Mouse (Mus musculus) kidney, postnatal 25 days (tissue): Measurements from ENCODE around the gene Hist1h2ad.
A peak's percentile ranks its signal among the peaks of the same experiment; 100 is the strongest.
"Not testable (repeated sequence)": the region's sequence is repeated elsewhere in the genome, so short reads cannot be mapped to it uniquely, and the experiment has no call there.

ENCODE experiments used
- DNase-seq, 2 experiments: peaks; one replicate each; pipeline ENCODE4 v3.0.0; 2021; ENCODE audit warnings: mixed read lengths in 2 of 2

Gene Hist1h2ad

GRCm38 (mm10) chr13:23573898-23574524 is at the start of gene Hist1h2ad, which contains the start of gene Hist1h2bf:
Gene Hist1h2ad (plus strand): TSS chr13:23574381.
Gene Hist1h2bf (minus strand): TSS chr13:23574196.
- peak; percentile 90 to 94 for DNase-seq

- DNase-seq: peak; percentile 52 to 66
Measured at GRCm38 (mm10) chr13:23524654-23525053, 49.5 kb upstream of the Hist1h2ad start.

DNA sequence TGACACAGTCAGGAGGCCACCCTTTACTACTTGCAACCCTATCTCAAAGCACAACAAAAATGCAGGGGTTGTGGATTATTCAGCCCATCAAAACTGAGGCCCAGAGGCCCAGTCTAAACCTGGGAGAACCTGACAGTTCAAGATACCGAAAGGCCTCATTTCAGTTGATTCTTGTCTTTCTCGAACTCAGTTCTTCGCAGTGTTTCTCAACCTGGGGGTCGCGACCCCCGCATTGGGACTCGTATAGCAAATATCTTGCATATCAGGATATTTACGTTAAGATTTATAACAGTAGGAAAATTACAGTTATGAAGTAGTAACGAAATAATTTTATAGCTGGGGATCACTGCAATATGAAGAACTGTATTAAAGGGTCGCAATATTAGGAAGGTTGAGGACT is 48.3 kb upstream of the Hist1h2ad start:
- DNase-seq: no peak

GRCm38 (mm10) chr13:23526312-23526711 is 47.9 kb upstream of the Hist1h2ad start:
- DNase-seq: peak; percentile 89 to 93

- DNase-seq: no peak
Measured at GRCm38 (mm10) chr13:23529005-23529404, 45.2 kb upstream of the Hist1h2ad start.

DNA sequence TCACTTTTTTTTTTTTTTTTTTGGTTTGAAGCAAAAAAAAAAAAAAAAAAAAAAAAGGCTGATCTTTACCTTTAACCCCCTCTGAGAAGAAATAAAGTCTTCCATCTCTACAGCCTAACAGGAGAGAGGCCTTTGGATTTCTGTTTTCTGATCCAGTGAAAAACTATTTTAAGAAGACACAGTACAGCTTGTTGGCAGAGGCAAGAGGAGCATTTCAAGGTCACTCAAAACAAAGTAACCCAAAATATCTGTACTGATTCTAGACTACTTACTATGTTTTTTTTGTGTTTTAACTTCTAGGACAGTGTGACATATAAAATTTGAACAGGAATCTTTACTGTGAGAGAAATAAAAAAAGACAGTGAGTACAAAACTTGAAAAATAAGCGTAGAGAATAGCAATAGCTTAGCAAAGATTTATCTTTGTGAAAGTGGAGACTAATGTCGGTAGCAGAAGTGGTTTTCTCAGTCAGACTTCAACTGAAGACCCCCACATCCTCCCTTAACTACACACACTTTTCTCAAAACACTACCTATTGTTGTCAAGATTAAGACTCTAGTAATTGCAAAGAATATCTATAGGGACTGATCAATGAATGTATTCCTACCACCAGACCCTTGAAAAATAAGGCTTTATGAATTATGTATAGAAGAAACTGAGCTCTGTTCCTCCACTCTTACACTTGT is 44.6 kb upstream of the Hist1h2ad start:
- DNase-seq: no peak

DNA sequence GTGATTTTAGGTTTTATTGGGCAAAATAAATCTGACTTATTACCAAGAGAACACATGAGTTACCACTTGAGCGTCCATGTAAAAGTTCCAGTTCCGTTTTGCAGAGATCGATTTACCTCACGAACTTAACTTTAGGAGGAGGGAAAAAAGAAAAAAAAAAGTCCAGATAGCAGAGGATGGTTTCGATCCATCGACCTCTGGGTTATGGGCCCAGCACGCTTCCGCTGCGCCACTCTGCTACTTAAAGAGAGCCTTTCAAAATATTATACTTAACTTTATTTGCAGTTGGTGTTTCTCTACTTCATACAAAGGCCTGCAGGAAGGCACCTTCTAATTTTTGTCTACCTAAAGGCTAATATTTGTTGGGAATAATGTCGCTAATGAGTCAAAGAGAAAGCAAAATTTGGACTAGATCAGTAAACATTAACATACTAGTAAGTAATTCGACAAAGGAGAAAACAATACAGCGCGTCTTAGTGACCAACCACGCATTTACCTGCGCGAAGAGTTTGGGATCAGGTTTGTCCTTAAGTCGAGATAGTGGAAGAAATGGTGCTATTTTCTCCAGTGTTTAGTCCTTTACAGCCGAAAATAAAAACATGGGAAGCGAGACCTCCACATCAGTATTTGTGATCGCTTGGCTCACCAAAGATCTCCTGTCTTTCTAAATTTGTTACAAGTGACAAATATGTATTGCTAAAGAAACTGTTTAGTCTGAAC is 43.8 kb upstream of the Hist1h2ad start:
- DNase-seq: peak; percentile 62 to 66

DNA sequence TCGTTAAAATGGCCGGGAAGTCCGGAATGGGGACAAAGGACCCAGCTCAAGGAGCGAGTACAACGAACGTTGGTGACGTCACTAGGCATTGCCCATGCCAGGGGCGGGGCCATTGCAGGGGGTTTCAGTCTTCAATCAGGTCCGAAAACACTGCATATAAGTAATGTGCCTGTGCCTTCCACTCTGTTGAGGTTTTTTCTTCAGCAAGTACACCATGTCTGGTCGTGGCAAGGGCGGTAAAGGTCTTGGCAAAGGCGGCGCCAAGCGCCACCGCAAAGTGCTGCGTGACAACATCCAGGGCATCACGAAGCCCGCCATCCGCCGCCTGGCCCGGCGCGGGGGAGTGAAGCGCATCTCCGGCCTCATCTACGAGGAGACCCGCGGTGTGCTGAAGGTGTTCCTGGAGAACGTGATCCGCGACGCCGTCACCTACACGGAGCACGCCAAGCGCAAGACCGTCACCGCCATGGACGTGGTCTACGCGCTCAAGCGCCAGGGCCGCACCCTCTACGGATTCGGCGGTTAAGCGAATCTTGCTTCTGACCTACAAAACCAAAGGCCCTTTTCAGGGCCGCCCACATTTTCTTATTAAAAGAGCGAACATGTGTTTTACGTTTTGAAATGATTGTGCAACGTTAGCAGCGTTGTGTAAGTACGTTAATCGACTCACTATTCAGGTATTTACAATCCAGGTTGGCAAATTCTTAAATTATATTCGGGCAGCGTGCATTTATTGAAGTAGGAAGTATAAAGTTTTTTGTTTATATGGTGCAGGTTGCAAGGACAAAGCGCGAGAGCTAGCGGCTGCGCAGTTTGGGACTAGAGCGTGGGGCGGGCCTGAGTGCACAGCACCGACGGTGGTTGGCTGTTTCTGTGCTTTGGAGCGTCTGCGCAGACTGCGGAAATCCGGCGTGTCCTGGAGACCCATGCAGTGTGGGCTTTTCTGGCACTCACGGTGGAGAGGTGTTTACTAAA is 43.0 kb upstream of the Hist1h2ad start, which contains the start of gene Hist1h4h:
Gene Hist1h4h, plus strand, starts transcription at position 150 of the 975 bp plus-strand sequence.
- peak; percentile 97 to 98 for DNase-seq

DNA sequence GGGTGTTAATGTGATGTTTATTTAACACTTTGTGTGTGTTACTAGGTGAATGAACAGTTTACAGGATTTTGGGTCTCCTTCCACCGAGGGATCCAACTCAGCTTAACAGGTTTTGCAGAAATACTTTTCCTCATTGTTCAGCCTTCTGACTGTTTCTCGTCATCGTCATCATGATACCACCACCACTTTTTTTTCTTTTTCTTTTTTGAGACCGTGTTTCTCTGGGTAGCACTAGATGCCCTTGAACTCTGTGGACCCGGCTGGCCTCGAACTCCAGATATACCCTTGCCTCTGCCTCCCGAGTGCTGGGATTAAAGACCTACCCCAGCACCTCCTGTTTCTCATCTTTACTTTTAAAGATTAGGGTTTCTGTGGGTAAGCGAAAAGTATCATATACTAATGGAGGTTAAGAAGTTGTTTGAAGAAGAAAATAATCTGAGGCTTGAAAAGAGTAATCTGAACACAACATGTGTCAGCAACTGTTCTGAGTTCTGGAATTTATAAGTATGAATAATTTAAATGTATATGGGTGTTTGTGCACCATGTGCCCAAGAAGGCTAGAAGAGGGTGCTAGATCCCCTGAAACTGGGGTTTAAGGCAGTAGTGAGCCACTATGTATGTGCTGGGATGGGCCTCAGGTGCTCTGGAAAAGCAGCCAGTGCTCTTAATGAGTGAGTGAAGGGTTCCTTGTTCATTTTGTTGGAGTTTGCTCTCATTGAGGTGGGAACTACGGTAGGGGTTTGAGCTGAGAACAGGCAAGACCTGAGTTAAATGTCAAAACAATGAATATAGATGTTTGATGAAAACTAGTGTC is 41.7 kb upstream of the Hist1h2ad start:
- no peak for DNase-seq

DNA sequence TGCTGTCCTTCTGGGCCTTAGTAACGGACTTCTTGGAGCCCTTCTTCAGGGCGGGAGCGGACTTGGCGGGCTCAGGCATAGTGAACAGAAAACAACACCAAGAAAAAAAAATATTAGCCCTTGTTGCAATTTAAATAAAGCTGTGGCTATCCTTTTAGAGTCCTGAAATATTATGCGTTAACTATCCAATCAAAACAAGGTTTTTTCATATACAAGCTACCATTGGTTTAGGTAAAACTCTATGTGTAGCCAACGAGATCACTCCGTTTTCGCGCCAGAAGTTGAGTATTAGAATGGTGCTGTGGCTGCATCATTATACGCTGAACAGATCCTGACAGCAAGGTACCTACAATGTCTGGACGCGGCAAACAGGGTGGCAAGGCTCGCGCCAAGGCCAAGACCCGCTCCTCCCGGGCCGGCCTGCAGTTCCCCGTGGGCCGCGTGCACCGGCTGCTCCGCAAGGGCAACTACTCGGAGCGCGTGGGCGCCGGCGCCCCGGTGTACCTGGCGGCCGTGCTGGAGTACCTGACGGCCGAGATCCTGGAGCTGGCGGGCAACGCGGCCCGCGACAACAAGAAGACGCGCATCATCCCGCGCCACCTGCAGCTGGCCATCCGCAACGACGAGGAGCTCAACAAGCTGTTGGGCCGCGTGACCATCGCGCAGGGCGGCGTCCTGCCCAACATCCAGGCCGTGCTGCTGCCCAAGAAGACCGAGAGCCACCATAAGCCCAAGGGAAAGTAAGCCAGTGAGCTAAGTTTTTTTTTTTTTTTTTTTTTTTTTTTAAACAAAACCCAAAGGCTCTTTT is 40.4 kb upstream of the Hist1h2ad start, which contains the start of gene Hist1h2af:
Gene Hist1h2af, plus strand, starts transcription at position 347 of the 808 bp plus-strand sequence.
- DNase-seq: peak; percentile 69 to 84

DNA sequence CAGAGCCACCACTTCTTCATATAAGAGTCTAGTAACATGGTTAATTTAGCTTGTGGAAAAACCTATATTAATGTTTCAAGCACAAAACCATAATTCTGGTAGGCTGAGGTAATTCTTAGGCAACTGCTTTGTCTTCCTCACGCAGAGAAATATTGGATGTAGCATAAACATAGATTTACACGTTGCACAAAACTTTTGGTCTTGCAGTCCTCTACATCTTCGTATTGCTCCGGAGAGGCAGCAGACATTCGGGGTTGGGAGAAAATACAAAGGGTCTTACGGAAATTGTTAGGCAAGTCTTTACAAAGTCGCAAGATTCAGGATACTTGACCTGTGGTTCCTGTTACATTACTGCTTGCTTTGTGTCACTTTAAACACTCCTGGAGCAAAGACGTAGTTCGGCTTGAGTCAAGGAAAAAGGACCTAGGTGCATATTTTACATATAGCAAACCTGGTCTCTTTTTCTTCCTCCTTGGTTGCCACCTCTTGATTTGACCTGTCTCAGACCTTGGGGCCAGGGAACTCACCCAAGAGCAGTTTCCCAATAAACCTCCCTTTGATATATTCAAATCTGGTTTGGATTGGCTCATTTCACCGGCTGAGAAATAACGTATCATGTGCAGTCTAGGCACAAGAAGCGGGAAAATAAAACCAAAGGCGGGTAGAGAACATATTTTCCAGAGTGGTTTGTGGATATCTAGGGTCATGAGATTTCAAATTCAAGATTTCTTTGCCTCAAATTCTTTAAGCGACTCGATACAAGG is 39.6 kb upstream of the Hist1h2ad start:
- DNase-seq: peak in 1 of 2 experiments; percentile 5

DNA sequence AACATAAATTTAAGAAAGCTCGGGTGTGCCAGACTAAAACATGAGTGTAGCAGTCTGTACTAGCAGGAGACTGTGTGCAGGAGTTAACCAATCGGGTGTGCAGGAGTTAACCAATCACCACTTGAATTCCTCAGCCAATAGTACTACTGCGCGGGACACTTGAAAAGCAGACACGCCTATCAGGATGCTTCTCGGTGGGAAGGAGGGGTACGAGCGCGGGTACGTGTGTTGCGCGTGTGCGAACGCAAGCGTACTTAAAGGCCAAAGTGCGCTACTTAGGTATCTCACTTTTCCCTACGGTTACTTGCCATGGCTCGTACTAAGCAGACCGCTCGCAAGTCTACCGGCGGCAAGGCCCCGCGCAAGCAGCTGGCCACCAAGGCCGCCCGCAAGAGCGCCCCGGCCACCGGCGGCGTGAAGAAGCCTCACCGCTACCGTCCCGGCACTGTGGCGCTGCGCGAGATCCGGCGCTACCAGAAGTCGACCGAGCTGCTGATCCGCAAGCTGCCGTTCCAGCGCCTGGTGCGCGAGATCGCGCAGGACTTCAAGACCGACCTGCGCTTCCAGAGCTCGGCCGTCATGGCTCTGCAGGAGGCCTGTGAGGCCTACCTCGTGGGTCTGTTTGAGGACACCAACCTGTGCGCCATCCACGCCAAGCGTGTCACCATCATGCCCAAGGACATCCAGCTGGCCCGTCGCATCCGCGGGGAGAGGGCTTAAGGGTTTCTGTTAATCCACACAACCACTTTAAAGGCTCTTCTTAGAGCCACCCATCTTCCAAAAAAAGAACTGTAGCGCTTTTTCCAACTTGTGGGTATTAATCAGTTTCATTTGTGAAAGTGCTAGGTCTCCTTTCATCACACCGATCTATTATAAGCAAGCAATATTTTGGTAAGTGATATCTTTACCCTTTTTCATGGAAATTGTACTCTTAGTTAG is 38.8 kb upstream of the Hist1h2ad start, which contains the start of gene Hist1h3g:
Gene Hist1h3g, plus strand, starts transcription at position 286 of the 939 bp plus-strand sequence.
- peak; percentile 92 for DNase-seq

DNA sequence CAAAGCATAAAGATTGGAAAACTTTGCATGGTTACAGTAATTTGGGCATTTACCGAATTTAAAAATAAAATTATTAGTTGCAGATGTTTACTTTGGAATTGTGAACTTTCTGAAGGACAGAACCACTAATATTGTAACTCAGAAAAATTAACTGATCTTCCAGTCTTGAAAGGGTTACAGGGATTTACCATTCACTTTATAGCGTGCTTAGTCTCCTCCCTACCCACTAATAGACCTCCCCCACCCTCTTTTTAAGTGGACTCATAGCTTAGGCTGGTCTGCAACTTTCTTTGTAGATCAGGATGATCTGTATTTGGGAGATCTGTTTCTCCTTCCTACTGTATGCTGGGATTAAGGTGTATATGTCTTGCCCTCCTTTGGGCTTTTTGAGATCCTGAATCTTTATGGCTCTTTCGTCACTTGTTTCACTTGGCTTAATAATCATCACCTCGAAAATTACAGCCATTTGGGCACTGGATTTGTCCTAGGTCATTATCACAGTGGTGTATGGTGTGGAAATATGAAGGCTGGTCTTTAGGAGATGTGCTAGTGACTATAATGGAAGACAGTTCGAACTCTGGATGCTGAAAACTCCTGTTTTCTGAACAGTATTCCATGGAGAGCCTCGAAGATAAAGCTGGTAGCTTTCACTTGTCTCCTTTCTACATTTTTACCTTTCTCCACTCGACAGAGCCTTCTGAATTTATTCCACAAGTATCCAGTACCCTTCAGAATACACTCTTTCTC is 37.9 kb upstream of the Hist1h2ad start:
- no peak for DNase-seq

DNA sequence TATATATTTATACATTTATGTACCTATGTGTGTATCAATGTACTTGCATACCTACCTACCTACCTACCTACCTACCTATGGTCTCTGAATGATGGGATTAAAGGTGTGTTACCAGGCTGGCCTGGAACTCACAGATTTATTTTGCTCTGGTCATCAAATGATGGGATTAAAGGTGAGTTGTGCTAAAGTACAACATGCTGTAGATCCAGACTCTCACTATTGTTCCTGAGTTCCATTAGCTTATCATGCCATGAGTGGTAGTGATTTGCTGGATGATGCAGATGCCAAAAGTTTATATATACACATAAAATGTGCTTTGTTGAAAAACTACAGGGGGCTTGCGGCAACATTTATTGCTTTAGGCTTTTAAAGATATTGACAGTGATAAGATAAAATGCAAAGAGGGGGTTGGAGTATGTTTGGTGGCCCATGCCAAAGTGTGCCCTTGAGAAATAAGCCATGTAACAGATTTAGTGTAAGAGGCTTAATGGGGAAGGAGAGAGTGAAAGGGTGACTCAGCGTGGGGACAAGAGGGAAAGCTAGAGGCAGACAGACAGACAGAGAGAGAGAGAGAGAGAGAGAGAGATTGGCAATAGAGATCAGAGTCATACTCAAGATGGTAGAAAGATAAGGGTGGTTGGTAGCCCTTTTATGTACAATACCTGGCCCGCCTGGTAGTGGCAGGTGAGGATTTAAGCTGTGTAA is 37.0 kb upstream of the Hist1h2ad start:
- no peak for DNase-seq

DNA sequence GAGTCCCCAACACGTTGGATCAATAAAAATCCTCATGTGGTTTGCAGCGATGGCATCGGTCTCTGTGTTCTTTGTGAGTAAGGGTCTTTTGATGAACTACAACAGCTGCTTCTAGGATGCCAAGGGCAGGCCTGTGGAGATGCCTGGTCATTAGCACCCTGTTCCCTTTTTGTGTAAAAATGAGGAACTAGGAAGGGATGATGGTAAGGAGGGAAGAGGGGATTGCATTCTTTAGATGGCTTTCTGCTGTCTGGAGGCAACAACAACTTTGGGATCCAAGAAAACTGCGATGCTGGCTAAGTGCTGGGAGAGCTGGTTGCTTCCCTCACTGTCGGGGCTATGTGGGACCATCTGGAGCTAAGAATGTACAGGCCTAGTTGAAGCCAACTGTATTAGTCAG is 35.9 kb upstream of the Hist1h2ad start:
- no peak for DNase-seq

GRCm38 (mm10) chr13:23539821-23540220 is 34.4 kb upstream of the Hist1h2ad start:
- DNase-seq: not testable (repeated sequence)

GRCm38 (mm10) chr13:23541497-23541896 is 32.7 kb upstream of the Hist1h2ad start:
- DNase-seq: no peak
